Mouse (Mus musculus) E14TG2a.4 (cell line): ENCODE results near the gene Akr1a1.

Experiments
- CTCF ChIP-seq: conservative IDR thresholded peaks from 2 replicates; pipeline ENCODE4 v1.5.1; 2014; ENCODE audit warnings: low read length
- NANOG ChIP-seq: IDR thresholded peaks from 2 replicates; pipeline ENCODE4 v1.6.1; 2014; ENCODE audit warnings: borderline replicate concordance, low read length, mixed read lengths
- POU5F1 ChIP-seq: IDR thresholded peaks from 2 replicates; pipeline ENCODE4 v1.6.1; 2014; ENCODE audit warnings: low read length, borderline replicate concordance

- TF ChIP-seq CTCF (no peak), NANOG (no peak), POU5F1 (no peak)
Measured at GRCm38 (mm10) chr4:116653228-116653627, 1.7 kb upstream of the Akr1a1 start.
